Mouse (Mus musculus): ENCODE data around the gene Fgd2. TPM values are rescaled to one million over a fixed set of nuclear protein-coding genes. Genes with fewer than 3 reads are reported as not detected.
"Not testable (repeated sequence)": the region's sequence is repeated elsewhere in the genome, so short reads cannot be mapped to it uniquely, and the experiment has no call there.

Gene Fgd2
- polyA plus RNA-seq (2015; fragmentation: Nextera tagmentation; extraction: Ambion mirVana), result 3.7 and 4.2 TPM in 2 replicates

DNA sequence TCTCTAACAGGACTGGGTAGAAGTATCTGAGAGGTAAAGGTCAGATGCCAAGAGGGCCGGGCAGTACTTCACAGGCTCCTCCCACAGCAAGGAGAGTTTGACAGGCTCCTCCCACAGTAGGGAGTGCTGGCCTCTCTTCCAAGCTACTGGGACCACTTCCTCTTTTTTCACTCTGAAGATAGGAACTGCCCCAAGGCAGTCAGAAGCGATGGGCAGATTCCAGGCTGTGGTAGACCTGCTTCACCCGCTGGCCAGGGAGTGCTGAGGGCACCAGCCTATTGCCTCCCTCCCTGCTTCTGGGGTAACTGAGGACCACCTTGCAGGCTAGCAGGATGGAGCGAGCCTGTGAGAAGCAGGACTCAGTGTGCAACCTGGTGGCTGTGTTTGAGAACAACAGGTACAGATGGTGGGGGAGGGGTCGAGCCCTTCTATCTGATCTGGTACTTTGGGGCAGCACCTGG lies at the start of gene Fgd2:
Gene Fgd2, plus strand, starts transcription at position 154 of the 461 bp plus-strand sequence.
- Histone ChIP-seq H3K27ac (replicated peaks) (no peak within 1 kb of the TSS), H3K4me1 (replicated peaks) (peaks cover 23% of the 10 kb centered on the region), H3K4me3 (no peak within 1 kb of the TSS), H3K9ac (no peak within 1 kb of the TSS), H3K27me3 (no peaks in the 10 kb centered on the region), H3K4me2 (no peak within 1 kb of the TSS), H3K9me3 (no peaks in the 10 kb centered on the region), H3K36me3 (no peaks in the 10 kb centered on the region)
- WGBS, result 24% methylated on average over 5 of the region's 5 CpGs
- ATAC-seq (ENCODE audit: low read depth), result no peak

DNA sequence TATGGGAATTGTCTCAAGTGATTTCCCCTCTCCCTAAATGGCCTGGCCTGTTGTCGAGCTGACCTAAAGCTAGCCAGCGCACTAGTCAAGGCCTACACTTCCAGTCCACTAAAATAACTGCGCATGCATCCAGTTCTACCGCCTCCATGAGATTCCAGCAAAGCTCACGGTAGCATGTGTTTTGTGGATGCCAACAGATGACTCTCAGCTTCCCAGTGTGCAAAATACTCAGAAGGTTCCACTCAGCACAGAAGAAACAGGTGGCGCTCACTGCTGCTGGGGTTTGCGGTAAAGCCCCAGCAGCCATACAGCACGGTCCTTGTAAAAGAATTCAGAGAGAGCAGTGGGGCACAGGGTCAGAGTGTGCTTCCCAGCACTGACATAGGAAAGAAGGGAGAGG lies 49.1 kb upstream of the Fgd2 start:
- no peak for ATAC-seq (ENCODE audit: low read depth)
- Histone ChIP-seq H3K27me3 (no peaks in the 10 kb centered on the region), H3K36me3 (no peaks in the 10 kb centered on the region), H3K4me2 (no peak overlapping the region), H3K4me3 (no peak overlapping the region), H3K9me3 (no peaks in the 10 kb centered on the region), H3K9ac (no peak overlapping the region), H3K27ac (replicated peaks) (no peak overlapping the region), H3K4me1 (replicated peaks) (peaks cover 20% of the 10 kb centered on the region)
- 88% methylated on average over 8 of the region's 8 CpGs for whole genome bisulfite sequencing

DNA sequence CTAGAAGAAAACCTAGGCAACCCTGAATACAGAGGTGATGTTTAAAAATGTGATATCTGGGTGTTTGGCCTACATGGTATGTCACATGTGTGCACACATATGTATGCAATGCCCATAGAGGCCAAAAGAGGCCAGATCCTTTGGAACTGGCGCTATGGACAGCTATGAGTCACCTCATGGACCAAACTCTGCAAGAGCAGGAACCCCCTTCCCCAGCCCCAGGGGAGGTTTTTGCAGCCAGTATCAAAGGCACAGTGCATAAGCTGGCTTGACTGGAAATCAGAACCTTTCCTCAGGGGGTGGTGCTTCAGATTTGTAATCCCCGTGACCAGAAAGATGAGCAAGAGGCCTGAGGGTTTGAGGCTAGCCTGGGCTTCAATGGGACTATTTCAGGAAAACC lies 48.6 kb upstream of the Fgd2 start:
- no peak for ATAC-seq (ENCODE audit: low read depth)
- Histone ChIP-seq H3K36me3 (no peaks in the 10 kb centered on the region), H3K4me3 (no peak overlapping the region), H3K9me3 (no peaks in the 10 kb centered on the region), H3K4me2 (no peak overlapping the region), H3K27ac (replicated peaks) (no peak overlapping the region), H3K27me3 (no peaks in the 10 kb centered on the region), H3K9ac (no peak overlapping the region), H3K4me1 (replicated peaks) (peaks cover 15% of the 10 kb centered on the region)
- 88% methylated on average over 2 of the region's 2 CpGs for WGBS

DNA sequence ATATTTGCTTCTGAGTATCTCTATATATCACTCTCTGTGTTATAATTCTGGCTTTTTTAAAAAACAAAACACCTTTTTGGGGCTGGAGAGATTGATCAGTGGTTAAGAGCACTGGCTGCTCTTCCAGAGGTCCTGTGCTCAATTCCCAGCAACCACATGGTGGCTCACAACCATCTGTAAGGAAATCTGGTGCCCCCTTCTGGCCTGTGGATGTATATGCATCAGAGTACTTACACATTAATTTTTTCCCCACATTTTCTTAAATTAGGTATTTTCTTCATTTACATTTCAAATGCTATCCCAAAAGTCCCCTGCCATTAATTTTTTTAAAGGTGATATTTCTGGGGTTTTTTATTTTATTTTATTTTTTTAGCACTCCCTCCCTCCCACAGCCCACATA lies 47.4 kb upstream of the Fgd2 start:
- no peaks in the 10 kb centered on the region for H3K36me3 ChIP-seq
- ATAC-seq (ENCODE audit: low read depth), result no peak
- no peaks in the 10 kb centered on the region for H3K9me3 ChIP-seq
- no peak overlapping the region for H3K27ac ChIP-seq (replicated peaks)
- no peaks in the 10 kb centered on the region for H3K27me3 ChIP-seq
- H3K9ac ChIP-seq, result no peak overlapping the region
- no peak overlapping the region for H3K4me2 ChIP-seq
- H3K4me1 ChIP-seq (replicated peaks), result peaks cover 11% of the 10 kb centered on the region
- no peak overlapping the region for H3K4me3 ChIP-seq

DNA sequence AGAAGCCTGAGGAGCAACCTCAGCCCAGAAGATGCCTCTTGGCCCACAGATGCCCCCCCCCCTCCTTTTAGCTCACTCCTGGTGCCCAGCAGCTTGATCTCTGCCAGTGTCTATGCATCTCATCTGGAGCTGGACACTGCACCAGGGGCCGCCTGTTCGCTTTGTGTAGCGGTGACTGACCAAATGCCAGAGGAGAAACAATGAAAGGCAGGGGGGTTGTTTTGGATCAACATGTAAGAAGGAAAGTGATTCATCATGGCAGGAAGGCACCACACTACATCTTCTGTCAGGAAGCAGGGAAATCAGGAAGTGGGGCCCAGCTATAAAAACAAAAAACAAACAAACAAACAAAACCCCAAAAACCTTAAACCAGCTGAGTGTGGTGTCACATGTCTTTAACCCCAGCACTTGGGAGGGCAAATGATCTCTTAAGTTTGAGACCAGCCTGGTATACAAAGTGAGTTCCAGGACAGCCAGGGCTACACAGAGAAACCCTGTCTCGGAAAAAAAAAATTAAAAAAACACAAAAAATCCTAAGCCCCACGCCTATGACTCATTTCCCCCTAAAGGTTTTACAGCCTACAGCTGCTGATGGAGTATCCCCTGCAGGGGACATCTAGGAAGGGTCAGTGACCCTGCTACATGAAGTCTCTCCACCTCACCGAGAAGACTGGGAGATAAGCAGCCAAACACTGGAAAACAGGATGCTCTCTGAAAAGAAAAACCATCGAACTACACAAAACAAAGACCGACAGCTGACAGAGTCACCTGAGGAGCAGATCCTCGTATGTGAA lies 44.8 kb upstream of the Fgd2 start:
- ATAC-seq (ENCODE audit: low read depth), result no peak
- peaks cover 15% of the 10 kb centered on the region for H3K27me3 ChIP-seq
- H3K4me2 ChIP-seq, result no peak overlapping the region
- H3K27ac ChIP-seq (replicated peaks), result no peak overlapping the region
- peaks cover 10% of the 10 kb centered on the region; the same call in 1 of the 2 replicates for H3K4me1 ChIP-seq (replicated peaks)
- no peaks in the 10 kb centered on the region for H3K36me3 ChIP-seq
- H3K4me3 ChIP-seq, result no peak overlapping the region
- WGBS, result 44% methylated on average over 9 of the region's 9 CpGs
- H3K9me3 ChIP-seq, result no peaks in the 10 kb centered on the region
- H3K9ac ChIP-seq, result no peak overlapping the region

DNA sequence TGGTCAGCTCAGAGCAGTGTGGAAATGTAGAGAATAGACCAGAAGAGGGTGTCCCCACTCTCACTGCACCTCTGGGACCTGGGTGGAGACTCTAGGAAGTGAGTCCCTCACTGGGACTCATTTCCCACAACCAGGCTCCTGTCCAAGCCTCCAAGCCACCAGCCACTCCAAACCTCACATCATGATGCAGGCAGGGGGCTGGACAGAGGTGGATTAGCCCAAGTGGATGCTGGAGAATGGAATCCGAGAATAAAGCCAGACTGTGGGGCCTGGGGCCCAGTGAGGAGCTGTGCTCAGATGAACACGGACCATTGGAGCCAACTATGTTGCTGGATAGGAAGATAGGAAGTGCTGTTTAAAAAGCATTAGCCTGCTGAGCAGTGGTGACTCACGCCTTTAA lies 43.8 kb upstream of the Fgd2 start:
- H3K27ac ChIP-seq (replicated peaks), result no peak overlapping the region
- ATAC-seq (ENCODE audit: low read depth), result no peak
- no peak overlapping the region for H3K4me3 ChIP-seq
- H3K9ac ChIP-seq, result no peak overlapping the region
- 72% methylated on average over 3 of the region's 3 CpGs for WGBS
- no peaks in the 10 kb centered on the region for H3K9me3 ChIP-seq
- no peaks in the 10 kb centered on the region for H3K36me3 ChIP-seq
- peaks cover 25% of the 10 kb centered on the region for H3K27me3 ChIP-seq
- no peak overlapping the region for H3K4me2 ChIP-seq
- peaks cover 15% of the 10 kb centered on the region for H3K4me1 ChIP-seq (replicated peaks)

DNA sequence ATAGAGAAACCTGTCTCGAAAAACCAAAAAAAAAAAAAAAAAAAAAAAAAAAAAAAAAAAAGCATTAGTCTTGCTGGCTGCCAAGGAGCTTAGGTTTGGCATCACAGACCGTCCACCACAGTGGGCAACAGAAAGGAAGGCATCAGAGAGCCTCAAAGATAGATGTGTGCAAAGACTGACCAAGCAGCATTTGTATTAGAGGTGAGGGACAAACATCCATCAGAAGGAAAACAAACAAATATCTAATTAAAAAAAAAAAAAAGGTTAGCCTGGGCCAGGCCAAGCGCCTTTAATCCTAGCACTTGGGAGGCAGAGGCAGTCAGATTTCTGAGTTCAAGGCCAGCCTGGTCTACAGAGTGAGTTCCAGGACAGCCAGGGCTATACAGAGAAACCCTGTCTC lies 43.3 kb upstream of the Fgd2 start, which contains the start of gene Pi16:
Gene Pi16, plus strand, starts transcription at position 301 of the 400 bp plus-strand sequence.
- not testable (repeated sequence) for H3K9ac ChIP-seq; H3K36me3 ChIP-seq; H3K27ac ChIP-seq (replicated peaks); H3K4me3 ChIP-seq; H3K9me3 ChIP-seq; ATAC-seq (ENCODE audit: low read depth); H3K4me2 ChIP-seq
- peaks cover 20% of the 10 kb centered on the region for H3K4me1 ChIP-seq (replicated peaks)
- 86% methylated on average over 3 of the region's 3 CpGs for WGBS
- H3K27me3 ChIP-seq, result peaks cover 30% of the 10 kb centered on the region

DNA sequence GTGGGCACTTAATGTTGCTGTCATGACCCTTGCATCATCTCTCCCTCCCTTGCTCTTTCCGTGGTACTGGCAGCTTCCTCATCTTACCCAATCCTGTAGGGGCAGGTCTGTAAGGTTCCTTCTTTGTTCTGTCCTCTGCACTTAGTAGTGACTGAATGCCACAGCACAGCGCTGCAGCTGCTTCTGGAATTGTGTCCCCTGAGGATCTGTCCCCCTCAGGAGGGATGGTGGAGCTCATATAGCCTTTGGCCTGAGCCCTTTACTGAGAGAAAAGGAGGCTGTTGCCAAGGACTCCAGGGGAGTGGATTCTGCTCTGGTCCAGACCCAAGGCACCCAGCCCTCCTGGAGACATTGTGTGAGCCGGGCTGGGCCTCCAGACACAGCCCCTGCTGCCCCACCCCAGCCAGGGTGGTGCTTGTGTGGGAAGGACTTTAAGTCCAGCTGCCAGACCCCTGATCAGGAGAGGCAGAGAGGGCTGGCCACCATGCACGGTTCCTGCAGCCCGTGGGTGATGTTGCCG lies 41.9 kb upstream of the Fgd2 start:
- H3K4me3 ChIP-seq, result no peak overlapping the region
- H3K36me3 ChIP-seq, result no peaks in the 10 kb centered on the region
- WGBS, result 56% methylated on average over 6 of the region's 6 CpGs
- H3K4me2 ChIP-seq, result no peak overlapping the region
- no peaks in the 10 kb centered on the region for H3K9me3 ChIP-seq
- peaks cover 43% of the 10 kb centered on the region for H3K27me3 ChIP-seq
- ATAC-seq (ENCODE audit: low read depth), result no peak
- no peak overlapping the region for H3K9ac ChIP-seq
- peaks cover 25% of the 10 kb centered on the region for H3K4me1 ChIP-seq (replicated peaks)
- no peak overlapping the region for H3K27ac ChIP-seq (replicated peaks)

DNA sequence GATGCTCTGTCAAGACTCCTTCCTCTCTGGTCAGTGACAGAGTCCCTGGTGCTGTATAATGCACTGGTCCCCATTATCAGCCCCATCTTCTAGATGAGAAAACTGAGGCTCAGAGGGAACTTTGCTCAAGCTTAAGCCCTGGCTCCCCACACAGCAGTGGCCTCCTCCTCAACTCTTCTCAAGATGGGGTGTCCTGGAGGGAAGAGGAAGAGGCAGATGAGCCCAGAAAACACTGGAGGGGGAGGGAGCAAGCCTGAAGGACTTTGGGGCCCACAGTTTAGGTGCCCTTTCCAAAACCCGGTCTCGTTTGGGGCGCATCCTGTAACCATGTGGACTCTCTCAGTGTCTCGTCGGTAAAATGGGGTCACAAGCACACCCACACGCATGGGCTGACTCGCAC lies 41.2 kb upstream of the Fgd2 start:
- H3K36me3 ChIP-seq, result no peaks in the 10 kb centered on the region
- 95% methylated on average over 7 of the region's 7 CpGs for WGBS
- no peak overlapping the region for H3K4me3 ChIP-seq
- no peaks in the 10 kb centered on the region for H3K9me3 ChIP-seq
- H3K27ac ChIP-seq (replicated peaks), result no peak overlapping the region
- H3K4me2 ChIP-seq, result no peak overlapping the region
- peaks cover 25% of the 10 kb centered on the region for H3K4me1 ChIP-seq (replicated peaks)
- no peak for ATAC-seq (ENCODE audit: low read depth)
- H3K27me3 ChIP-seq, result peaks cover 47% of the 10 kb centered on the region
- no peak overlapping the region for H3K9ac ChIP-seq

DNA sequence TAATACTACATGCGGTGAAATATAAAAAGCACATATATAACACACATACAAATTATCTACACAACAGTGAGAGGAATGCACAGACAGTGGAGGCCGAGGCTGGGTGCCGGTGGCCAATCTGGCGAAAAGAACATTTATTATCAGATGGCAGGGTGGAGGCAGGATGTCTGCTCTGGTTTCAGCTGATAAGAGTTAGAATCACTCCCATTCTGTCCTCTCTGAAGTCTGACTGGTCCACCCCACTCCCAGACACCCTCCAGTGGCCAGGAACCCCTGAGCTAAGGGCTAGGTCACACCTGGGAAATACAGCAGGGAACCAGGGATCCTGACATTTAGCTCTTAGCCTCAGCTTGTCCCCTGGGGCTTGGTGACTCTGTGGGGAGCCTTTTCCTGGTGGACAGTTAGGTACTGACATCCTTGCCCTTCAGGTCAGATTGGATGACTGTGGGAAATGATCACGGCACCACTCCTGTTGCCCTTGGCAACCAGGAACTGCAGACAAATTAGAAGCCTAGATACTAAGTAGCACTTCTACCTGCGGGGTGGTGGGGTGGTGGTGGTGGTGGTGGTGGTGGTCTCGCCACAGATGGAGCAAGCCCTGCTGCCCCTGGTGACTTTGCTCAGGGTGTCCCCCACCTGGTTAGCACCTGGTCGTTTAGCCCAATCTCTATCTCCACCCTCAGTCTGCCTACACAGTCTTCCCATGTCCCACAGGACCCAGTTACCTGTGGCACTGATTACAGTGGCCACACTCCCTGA lies 40.7 kb upstream of the Fgd2 start:
- H3K9me3 ChIP-seq, result no peaks in the 10 kb centered on the region
- peaks cover 47% of the 10 kb centered on the region for H3K27me3 ChIP-seq
- no peaks in the 10 kb centered on the region for H3K36me3 ChIP-seq
- H3K9ac ChIP-seq, result no peak overlapping the region
- peaks cover 25% of the 10 kb centered on the region for H3K4me1 ChIP-seq (replicated peaks)
- WGBS, result 73% methylated on average over 8 of the region's 8 CpGs
- H3K4me2 ChIP-seq, result no peak overlapping the region
- H3K4me3 ChIP-seq, result no peak overlapping the region
- H3K27ac ChIP-seq (replicated peaks), result no peak overlapping the region
- no peak for ATAC-seq (ENCODE audit: low read depth)

DNA sequence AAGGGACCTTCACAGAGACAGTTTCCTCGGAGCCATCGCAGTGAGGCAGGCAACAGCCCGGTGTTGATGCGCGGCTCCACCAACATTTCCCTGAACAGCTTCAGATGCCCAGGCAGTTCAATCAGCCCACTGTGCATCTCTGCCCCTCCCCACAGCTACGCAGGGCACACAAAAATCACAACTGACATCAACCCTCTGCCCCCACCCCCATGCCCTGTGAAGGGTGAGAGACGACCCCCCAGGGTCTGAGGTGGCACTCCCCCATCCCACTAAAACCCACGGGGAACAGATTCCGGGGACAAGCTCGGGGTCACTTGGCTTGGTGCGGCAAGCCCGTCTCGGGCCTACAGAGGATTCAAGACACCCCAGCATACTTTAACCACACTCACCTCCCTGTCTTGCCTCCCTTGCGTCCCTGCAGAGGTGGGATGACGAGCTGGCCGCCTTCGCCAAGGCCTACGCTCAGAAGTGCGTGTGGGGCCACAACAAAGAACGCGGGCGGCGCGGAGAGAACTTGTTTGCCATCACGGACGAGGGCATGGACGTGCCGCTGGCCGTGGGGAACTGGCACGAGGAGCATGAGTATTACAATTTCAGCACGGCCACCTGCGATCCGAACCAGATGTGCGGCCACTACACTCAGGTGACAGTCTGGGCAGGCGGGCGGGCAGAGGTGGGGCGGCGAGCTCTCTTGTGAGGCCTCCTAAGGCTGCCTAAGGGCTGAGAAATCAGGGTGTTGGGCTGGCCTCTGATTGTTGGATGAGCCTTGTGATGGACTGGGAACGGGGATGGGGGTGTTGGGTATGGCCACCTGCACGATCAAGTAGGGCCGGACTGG lies 38.7 kb upstream of the Fgd2 start:
- H3K4me2 ChIP-seq, result peak overlapping the region; percentile 16; the same call in 1 of the 2 replicates
- 13% methylated on average over 41 of the region's 41 CpGs for WGBS

More for the DNA sequence above, 38.7 kb upstream of the Fgd2 start:
- Histone ChIP-seq H3K36me3 (no peaks in the 10 kb centered on the region), H3K4me1 (replicated peaks) (peaks cover 34% of the 10 kb centered on the region), H3K9me3 (no peaks in the 10 kb centered on the region), H3K27me3 (peaks cover 47% of the 10 kb centered on the region), H3K9ac (0 out of 2 replicates have a peak overlapping the region, but pooled peaks have one; percentile 38), H3K4me3 (no peak overlapping the region), H3K27ac (replicated peaks) (no peak overlapping the region)
- no peak for ATAC-seq (ENCODE audit: low read depth)
